Mouse (Mus musculus) megakaryocyte, embryonic 14.5 days (primary cell): Measurements from ENCODE around the gene Ttc23l.

Experiments
- FLI1 ChIP-seq: IDR thresholded peaks from 2 replicates; pipeline ENCODE4 v1.6.1; 2012; ENCODE audit warnings: low read length, inconsistent platforms, mixed read lengths
- GATA1 ChIP-seq: IDR thresholded peaks from 3 replicates; pipeline ENCODE4 v1.6.1; 2012; ENCODE audit warnings: mixed read lengths, low read length, inconsistent platforms, borderline replicate concordance

- TF ChIP-seq FLI1 (no peak), GATA1 (no peak)
Measured at GRCm38 (mm10) chr15:10534591-10534990, 23.9 kb downstream of the Ttc23l start.
